Mouse (Mus musculus) hindbrain, postnatal 0 days (tissue): ENCODE measurements at regions not wholly inside any gene's neighbourhood (a gene's known extent, or its start where the extent isn't known, plus 50 kb on each side); places are given as distances from the start of the nearest gene placed in this dataset.

Experiments
- ATAC-seq: fragments of 200-750 bp; cut with Nextera tagmentation; 2 replicates; pipeline ENCODE4 v1.8.0; 2017; ENCODE audit warnings: mild to moderate bottlenecking, moderate TSS enrichment, moderate library complexity
- DNase-seq: peaks from one replicate; pipeline ENCODE4 v3.0.0-alpha.2; 2015; ENCODE audit warnings: low spot score
- H3K27ac ChIP-seq: fragments of 300-500 bp; sonication (generic); 2 replicates; pipeline ENCODE4 v1.5.1; 2014; ENCODE audit warnings: mild to moderate bottlenecking
- H3K27me3 ChIP-seq: fragments of 300-500 bp; sonication (generic); 2 replicates; pipeline ENCODE4 v1.6.1; 2014; ENCODE audit warnings: low read length, mixed read lengths; ENCODE audit not compliant: insufficient read depth
- H3K36me3 ChIP-seq: fragments of 300-500 bp; sonication (generic); 2 replicates; pipeline ENCODE4 v1.6.1; 2014; ENCODE audit warnings: low read length, mixed read lengths; ENCODE audit not compliant: insufficient read depth
- H3K4me1 ChIP-seq: fragments of 300-500 bp; sonication (generic); 2 replicates; pipeline ENCODE4 v1.6.1; 2014; ENCODE audit warnings: antibody characterized with exemption, low read length, mixed read lengths; ENCODE audit not compliant: insufficient read depth
- H3K4me2 ChIP-seq: fragments of 300-500 bp; sonication (generic); 2 replicates; pipeline ENCODE4 v1.6.1; 2014; ENCODE audit warnings: low read depth, mild to moderate bottlenecking, low read length, moderate library complexity, mixed read lengths
- H3K4me3 ChIP-seq: fragments of 300-500 bp; sonication (generic); 2 replicates; pipeline ENCODE4 v1.5.1; 2014; ENCODE audit warnings: low read length
- H3K9ac ChIP-seq: fragments of 300-500 bp; sonication (generic); replicated peaks from 2 replicates; pipeline ENCODE4 v1.6.1; 2014; ENCODE audit warnings: mild to moderate bottlenecking, low read length, moderate library complexity, mixed read lengths
- H3K9me3 ChIP-seq: fragments of 300-500 bp; sonication (generic); 2 replicates; pipeline ENCODE4 v1.6.1; 2016; ENCODE audit warnings: low read length, mixed read lengths
- CTCF ChIP-seq: IDR thresholded peaks from 2 replicates; pipeline ENCODE4 v1.5.1; 2016; ENCODE audit warnings: antibody characterized with exemption, control low read depth, low read depth
- WGBS: fragments of 180-500 bp; shearing (Covaris S2); extraction: QIAGEN DNeasy Blood & Tissue Kit; methylation state at CpG from one replicate; pipeline ENCODE4 v1.1.7; 2014; 5-methylcytosine and 5-hydroxymethylcytosine counted together

- Histone ChIP-seq H3K4me1 (no peaks in the 10 kb centered on the region), H3K4me3 (no peak overlapping the region), H3K9ac (no peak overlapping the region), H3K27me3 (no peaks in the 10 kb centered on the region), H3K4me2 (no peak overlapping the region), H3K27ac (no peak overlapping the region), H3K36me3 (no peaks in the 10 kb centered on the region), H3K9me3 (no peaks in the 10 kb centered on the region)
- no peak for DNase-seq
- no peak for TF ChIP-seq CTCF
- WGBS = 70% methylated on average over 5 of the region's 5 CpGs
- no peak for ATAC-seq
Observed at GRCm38 (mm10) chr2:147455932-147456331, 94.2 kb downstream of the Pax1 start.

GRCm38 (mm10) chr2:147454362-147455257 is 92.9 kb downstream of the Pax1 start:
- Histone ChIP-seq H3K27me3 (no peaks in the 10 kb centered on the region), H3K27ac (peak overlapping the region; percentile 65), H3K36me3 (no peaks in the 10 kb centered on the region), H3K9me3 (no peaks in the 10 kb centered on the region), H3K9ac (peak overlapping the region; percentile 37; the same call in 1 of the 2 replicates), H3K4me2 (peak overlapping the region; percentile 56), H3K4me1 (no peaks in the 10 kb centered on the region), H3K4me3 (peak overlapping the region; percentile 31)
- TF ChIP-seq CTCF = no peak
- ATAC-seq (peak; percentile 93), DNase-seq (peak; percentile 76)
- 10% methylated on average over 18 of the region's 18 CpGs for WGBS
